Mouse (Mus musculus): ENCODE measurements around the gene Catsperd. TPM values are rescaled to one million over a fixed set of nuclear protein-coding genes. Genes with fewer than 3 reads are reported as not detected.

Gene Catsperd
- 1 to 10 TPM; 2.4 to 4.3 TPM for total RNA-seq (2021)
- long read RNA-seq, experiment 1, partial matches to known transcripts, result 0 of 1 reads
- long read RNA-seq, experiment 1, other reads (novel, unspliced or antisense), result 1 of 1 reads
- long read RNA-seq, experiment 2, partial matches to known transcripts, result 5 of 10 reads
- long read RNA-seq, experiment 2, other reads (novel, unspliced or antisense), result 5 of 10 reads

GRCm38 (mm10) chr17:56627530-56628277 is at the start of gene Catsperd:
Gene Catsperd (plus strand): TSS chr17:56628143.
- DNase-seq (ENCODE audit: low spot score in 2 of 2), result no peak

GRCm38 (mm10) chr17:56583071-56583470 is 44.9 kb upstream of the Catsperd start:
- DNase-seq (ENCODE audit: low spot score in 2 of 2), result no peak

- peak; percentile 40 to 46 for DNase-seq (ENCODE audit: low spot score in 2 of 2)
Measured at GRCm38 (mm10) chr17:56583611-56584256, 44.2 kb upstream of the Catsperd start.

GRCm38 (mm10) chr17:56584257-56585130 is 43.4 kb upstream of the Catsperd start, which contains the start of the genes Safb2 and Safb:
Gene Safb2 (minus strand): TSS chr17:56584585.
Gene Safb (plus strand): TSS chr17:56584825.
- peak; percentile 99 for DNase-seq (ENCODE audit: low spot score in 2 of 2)

- DNase-seq (ENCODE audit: low spot score in 2 of 2), result peak; percentile 57 to 61
Measured at GRCm38 (mm10) chr17:56585171-56585821, 42.6 kb upstream of the Catsperd start.

- no peak for DNase-seq (ENCODE audit: low spot score in 2 of 2)
Measured at GRCm38 (mm10) chr17:56587773-56588172, 40.2 kb upstream of the Catsperd start.

- DNase-seq (ENCODE audit: low spot score in 2 of 2), result no peak
Measured at GRCm38 (mm10) chr17:56588921-56589320, 39.0 kb upstream of the Catsperd start.

GRCm38 (mm10) chr17:56592553-56592952 is 35.4 kb upstream of the Catsperd start:
- DNase-seq (ENCODE audit: low spot score in 2 of 2), result no peak

GRCm38 (mm10) chr17:56593527-56594271 is 34.2 kb upstream of the Catsperd start:
- no peak for DNase-seq (ENCODE audit: low spot score in 2 of 2)

- DNase-seq (ENCODE audit: low spot score in 2 of 2), result no peak
Measured at GRCm38 (mm10) chr17:56603186-56604069, 24.5 kb upstream of the Catsperd start.

GRCm38 (mm10) chr17:56604070-56604380 is 23.9 kb upstream of the Catsperd start:
- DNase-seq (ENCODE audit: low spot score in 2 of 2), result no peak

GRCm38 (mm10) chr17:56604422-56604821 is 23.5 kb upstream of the Catsperd start:
- no peak for DNase-seq (ENCODE audit: low spot score in 2 of 2)

- no peak for DNase-seq (ENCODE audit: low spot score in 2 of 2)
Measured at GRCm38 (mm10) chr17:56605431-56605830, 22.5 kb upstream of the Catsperd start.

GRCm38 (mm10) chr17:56607521-56608062 is 20.4 kb upstream of the Catsperd start:
- no peak for DNase-seq (ENCODE audit: low spot score in 2 of 2)

GRCm38 (mm10) chr17:56608699-56609098 is 19.2 kb upstream of the Catsperd start:
- DNase-seq (ENCODE audit: low spot score in 2 of 2), result no peak

GRCm38 (mm10) chr17:56609452-56610171 is 18.3 kb upstream of the Catsperd start, which contains the start of gene 2410015M20Rik:
Gene 2410015M20Rik (minus strand): TSS chr17:56609771.
- DNase-seq (ENCODE audit: low spot score in 2 of 2), result peak; percentile 85 to 88

GRCm38 (mm10) chr17:56611323-56611722 is 16.6 kb upstream of the Catsperd start:
- no peak for DNase-seq (ENCODE audit: low spot score in 2 of 2)
